Mouse (Mus musculus): ENCODE results near the gene Tmod1. TPM values are rescaled to one million over a fixed set of nuclear protein-coding genes. Genes with fewer than 3 reads are reported as not detected.

The Tmod1 gene
- polyA plus RNA-seq, 1 experiment from 2014 or later, result 5.2 TPM

DNA sequence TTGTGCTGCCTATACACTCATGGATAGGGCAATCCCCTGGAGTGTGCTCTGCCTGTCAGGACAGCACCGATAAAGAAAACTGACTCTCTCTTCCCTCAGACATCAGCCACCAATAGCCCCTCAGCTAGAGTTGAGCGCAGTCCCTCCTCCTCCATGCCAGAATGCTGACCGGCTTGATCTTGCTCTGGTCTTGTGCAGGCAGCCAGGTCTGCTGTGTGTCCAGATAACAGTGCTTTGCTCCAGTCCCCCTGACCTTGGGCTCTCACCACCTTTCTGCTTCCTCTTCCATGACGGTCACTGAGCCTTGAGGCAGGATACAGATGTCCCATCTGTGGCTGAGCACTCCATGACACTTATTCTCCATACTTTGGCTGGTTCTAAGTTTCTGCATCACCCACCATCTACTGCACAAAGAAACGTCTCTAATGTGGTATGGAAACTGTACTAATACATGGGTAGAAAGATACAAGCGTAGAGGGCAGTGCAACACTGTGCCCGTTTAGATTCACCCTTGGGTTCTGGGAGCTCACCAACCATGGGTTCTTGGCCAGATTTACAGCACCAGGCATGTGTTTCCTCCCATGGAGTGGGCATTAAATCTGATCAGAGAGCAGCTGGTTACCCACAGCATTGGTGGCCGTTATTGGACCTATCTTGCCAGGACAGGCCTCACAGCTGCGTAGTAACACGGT lies 63.5 kb downstream of the Tmod1 start:
- Histone ChIP-seq H3K4me1 (ENCODE audit: control insufficient read depth, insufficient read depth, low read length) (peaks cover 21% of the 10 kb centered on the region; the same call in 1 of the 2 replicates), H3K4me3 (ENCODE audit: low read length) (no peak overlapping the region), H3K27ac (ENCODE audit: low read depth, low read length) (no peak overlapping the region; the same call in 1 of the 2 replicates), H3K9me3 (ENCODE audit: control insufficient read depth, low read length) (peaks cover 2% of the 10 kb centered on the region; the same call in 1 of the 2 replicates), H3K9ac (ENCODE audit: low read depth, low read length) (no peak overlapping the region), H3K4me2 (replicated peaks; ENCODE audit: low read depth, low read length) (no peak overlapping the region), H3K36me3 (ENCODE audit: control insufficient read depth, insufficient read depth, low read length) (no peaks in the 10 kb centered on the region), H3K27me3 (ENCODE audit: control insufficient read depth, insufficient read depth, low read length) (no peaks in the 10 kb centered on the region)
- 87% methylated on average over 10 of the region's 10 CpGs for WGBS
- no peak for ATAC-seq (ENCODE audit: low FRiP score, low TSS enrichment)

DNA sequence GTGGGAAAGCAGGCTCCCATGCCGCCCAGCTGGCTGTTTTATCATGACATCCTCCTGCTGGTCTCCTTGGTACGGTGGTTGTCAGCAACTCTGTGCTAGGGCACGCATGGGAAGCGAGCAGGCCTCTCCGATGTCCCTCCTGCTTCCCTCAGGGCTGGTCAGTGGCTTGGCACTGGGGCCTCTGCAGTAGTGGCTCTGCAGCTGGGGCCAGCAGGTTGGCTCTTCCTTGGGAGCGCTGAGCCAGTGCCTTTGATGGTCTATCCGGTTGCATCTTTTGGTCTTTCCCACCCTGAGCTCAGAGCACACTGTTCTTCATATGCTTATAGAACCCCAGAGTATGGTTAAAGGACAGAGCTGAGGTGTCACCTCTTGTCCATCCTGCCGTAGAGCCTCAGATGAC lies 71.3 kb downstream of the Tmod1 start:
- Histone ChIP-seq H3K4me1 (ENCODE audit: control insufficient read depth, insufficient read depth, low read length) (no peaks in the 10 kb centered on the region), H3K27ac (ENCODE audit: low read depth, low read length) (no peak overlapping the region), H3K36me3 (ENCODE audit: control insufficient read depth, insufficient read depth, low read length) (peaks cover 18% of the 10 kb centered on the region; the same call in 1 of the 2 replicates), H3K9me3 (ENCODE audit: control insufficient read depth, low read length) (no peaks in the 10 kb centered on the region), H3K9ac (ENCODE audit: low read depth, low read length) (no peak overlapping the region), H3K27me3 (ENCODE audit: control insufficient read depth, insufficient read depth, low read length) (no peaks in the 10 kb centered on the region), H3K4me3 (ENCODE audit: low read length) (no peak overlapping the region), H3K4me2 (replicated peaks; ENCODE audit: low read depth, low read length) (no peak overlapping the region)
- 72% methylated on average over 8 of the region's 8 CpGs for WGBS
- no peak for ATAC-seq (ENCODE audit: low FRiP score, low TSS enrichment)

DNA sequence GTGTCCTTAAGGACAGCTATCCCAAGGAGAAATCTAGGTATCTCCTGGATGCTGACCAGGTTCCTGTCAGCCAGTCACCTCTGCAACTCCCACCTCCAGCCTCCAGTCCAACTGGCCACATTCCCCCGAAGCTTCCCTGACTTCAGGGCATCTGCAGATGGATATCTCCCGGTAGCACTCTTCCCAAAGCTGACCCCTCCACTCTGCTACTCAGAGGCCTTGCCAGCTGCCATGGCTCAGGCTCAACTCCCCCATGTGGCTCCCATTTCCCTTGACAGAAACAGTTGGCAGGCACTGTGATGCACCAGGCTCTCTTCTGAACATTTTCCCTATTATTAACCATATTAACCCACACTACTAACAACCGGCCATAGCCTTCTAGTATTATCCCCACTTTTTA lies 72.6 kb downstream of the Tmod1 start:
- H3K9me3 ChIP-seq (ENCODE audit: control insufficient read depth, low read length), result no peaks in the 10 kb centered on the region
- no peaks in the 10 kb centered on the region for H3K27me3 ChIP-seq (ENCODE audit: control insufficient read depth, insufficient read depth, low read length)
- peaks cover 30% of the 10 kb centered on the region for H3K36me3 ChIP-seq (ENCODE audit: control insufficient read depth, insufficient read depth, low read length)
- no peak overlapping the region for H3K27ac ChIP-seq (ENCODE audit: low read depth, low read length)
- no peaks in the 10 kb centered on the region for H3K4me1 ChIP-seq (ENCODE audit: control insufficient read depth, insufficient read depth, low read length)
- no peak for ATAC-seq (ENCODE audit: low FRiP score, low TSS enrichment)
- 43% methylated on average over 3 of the region's 3 CpGs for WGBS
- H3K4me2 ChIP-seq (replicated peaks; ENCODE audit: low read depth, low read length), result no peak overlapping the region
- no peak overlapping the region for H3K4me3 ChIP-seq (ENCODE audit: low read length)
- H3K9ac ChIP-seq (ENCODE audit: low read depth, low read length), result no peak overlapping the region

DNA sequence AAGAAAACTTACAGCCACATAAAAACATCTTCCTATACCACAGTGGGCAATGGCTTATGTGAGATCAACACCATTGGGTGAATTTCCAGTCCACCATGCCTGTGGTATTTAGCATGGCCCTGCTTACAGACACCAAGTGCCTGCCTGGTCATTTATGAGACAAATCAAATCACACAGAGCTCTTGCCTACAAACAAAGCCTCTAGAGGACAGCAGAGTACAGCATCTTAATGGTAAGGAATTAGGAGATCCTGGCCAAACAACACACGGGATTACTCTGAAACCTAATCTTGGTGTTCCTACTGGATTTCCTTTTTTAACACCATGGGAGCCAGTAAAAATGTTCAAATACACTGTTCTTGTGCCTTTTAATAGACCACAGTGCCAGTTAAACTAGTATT lies 76.6 kb downstream of the Tmod1 start:
- H3K9ac ChIP-seq (ENCODE audit: low read depth, low read length), result no peak overlapping the region
- H3K27me3 ChIP-seq (ENCODE audit: control insufficient read depth, insufficient read depth, low read length), result no peaks in the 10 kb centered on the region
- H3K4me1 ChIP-seq (ENCODE audit: control insufficient read depth, insufficient read depth, low read length), result no peaks in the 10 kb centered on the region
- no peak overlapping the region for H3K4me3 ChIP-seq (ENCODE audit: low read length)
- no peaks in the 10 kb centered on the region for H3K9me3 ChIP-seq (ENCODE audit: control insufficient read depth, low read length)
- H3K36me3 ChIP-seq (ENCODE audit: control insufficient read depth, insufficient read depth, low read length), result peaks cover 70% of the 10 kb centered on the region
- no peak overlapping the region for H3K4me2 ChIP-seq (replicated peaks; ENCODE audit: low read depth, low read length)
- no peak overlapping the region for H3K27ac ChIP-seq (ENCODE audit: low read depth, low read length)
- 45% methylated on average over 1 of the region's 1 CpGs for WGBS
- ATAC-seq (ENCODE audit: low FRiP score, low TSS enrichment), result no peak

DNA sequence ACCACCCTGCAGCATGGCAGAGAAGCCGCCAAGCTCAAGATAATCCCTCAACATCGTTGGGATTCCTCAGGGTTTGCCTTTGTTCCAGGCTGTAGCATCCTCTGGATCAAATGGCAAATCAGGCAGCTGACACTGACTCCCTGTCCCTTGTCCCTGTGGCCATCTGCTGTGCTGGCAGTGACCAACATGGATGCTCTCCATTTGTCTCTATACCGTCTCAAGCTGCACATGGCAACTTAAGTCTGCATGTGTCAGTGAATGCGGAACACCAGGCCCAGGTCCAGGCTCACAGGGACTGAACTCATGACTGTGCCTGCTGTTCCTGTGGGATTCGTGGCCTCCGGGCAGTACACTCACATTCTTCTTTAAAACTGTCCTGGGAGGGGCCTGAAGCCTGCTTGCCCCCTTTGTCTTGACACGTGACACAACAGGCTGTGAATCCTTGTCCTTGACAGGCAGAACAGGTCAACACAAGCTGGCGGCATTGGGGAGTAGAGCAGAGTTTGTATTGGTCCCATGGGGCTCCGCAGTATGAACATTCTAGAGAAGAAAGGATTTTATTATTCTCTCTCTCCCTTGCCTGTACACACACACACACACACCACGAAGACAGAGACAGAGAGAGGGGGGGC lies 77.9 kb downstream of the Tmod1 start:
- Histone ChIP-seq H3K27ac (ENCODE audit: low read depth, low read length) (no peak overlapping the region), H3K27me3 (ENCODE audit: control insufficient read depth, insufficient read depth, low read length) (no peaks in the 10 kb centered on the region), H3K9ac (ENCODE audit: low read depth, low read length) (no peak overlapping the region), H3K9me3 (ENCODE audit: control insufficient read depth, low read length) (no peaks in the 10 kb centered on the region), H3K4me3 (ENCODE audit: low read length) (no peak overlapping the region), H3K36me3 (ENCODE audit: control insufficient read depth, insufficient read depth, low read length) (peaks cover 83% of the 10 kb centered on the region), H3K4me2 (replicated peaks; ENCODE audit: low read depth, low read length) (no peak overlapping the region), H3K4me1 (ENCODE audit: control insufficient read depth, insufficient read depth, low read length) (no peaks in the 10 kb centered on the region)
- ATAC-seq (ENCODE audit: low FRiP score, low TSS enrichment), result no peak
- WGBS, result 69% methylated on average over 9 of the region's 10 CpGs

DNA sequence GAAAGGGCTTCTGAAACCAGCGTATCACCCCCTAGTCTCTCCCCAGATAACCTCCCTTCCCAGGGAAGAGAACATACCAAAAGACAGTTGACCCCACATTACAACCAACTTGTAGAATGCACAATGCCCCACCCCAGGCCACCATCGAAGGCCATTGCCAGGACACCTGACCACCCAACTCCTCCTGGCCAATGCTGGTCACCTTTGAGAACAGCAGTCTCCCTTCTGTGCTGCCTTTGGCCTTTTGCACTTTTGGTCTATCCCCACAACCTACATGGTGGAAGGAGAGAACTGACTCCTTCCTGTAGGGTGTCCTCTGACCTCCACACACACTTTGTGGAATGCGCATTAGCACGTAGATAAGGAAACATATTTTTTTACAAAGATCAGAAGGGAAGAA lies 78.8 kb downstream of the Tmod1 start:
- H3K4me3 ChIP-seq (ENCODE audit: low read length), result no peak overlapping the region
- no peaks in the 10 kb centered on the region for H3K9me3 ChIP-seq (ENCODE audit: control insufficient read depth, low read length)
- H3K27ac ChIP-seq (ENCODE audit: low read depth, low read length), result no peak overlapping the region
- no peak overlapping the region for H3K4me2 ChIP-seq (replicated peaks; ENCODE audit: low read depth, low read length)
- H3K9ac ChIP-seq (ENCODE audit: low read depth, low read length), result no peak overlapping the region
- H3K4me1 ChIP-seq (ENCODE audit: control insufficient read depth, insufficient read depth, low read length), result no peaks in the 10 kb centered on the region
- H3K36me3 ChIP-seq (ENCODE audit: control insufficient read depth, insufficient read depth, low read length), result peaks cover 92% of the 10 kb centered on the region
- H3K27me3 ChIP-seq (ENCODE audit: control insufficient read depth, insufficient read depth, low read length), result no peaks in the 10 kb centered on the region
- ATAC-seq (ENCODE audit: low FRiP score, low TSS enrichment), result no peak
- whole genome bisulfite sequencing, result 96% methylated on average over 4 of the region's 4 CpGs

DNA sequence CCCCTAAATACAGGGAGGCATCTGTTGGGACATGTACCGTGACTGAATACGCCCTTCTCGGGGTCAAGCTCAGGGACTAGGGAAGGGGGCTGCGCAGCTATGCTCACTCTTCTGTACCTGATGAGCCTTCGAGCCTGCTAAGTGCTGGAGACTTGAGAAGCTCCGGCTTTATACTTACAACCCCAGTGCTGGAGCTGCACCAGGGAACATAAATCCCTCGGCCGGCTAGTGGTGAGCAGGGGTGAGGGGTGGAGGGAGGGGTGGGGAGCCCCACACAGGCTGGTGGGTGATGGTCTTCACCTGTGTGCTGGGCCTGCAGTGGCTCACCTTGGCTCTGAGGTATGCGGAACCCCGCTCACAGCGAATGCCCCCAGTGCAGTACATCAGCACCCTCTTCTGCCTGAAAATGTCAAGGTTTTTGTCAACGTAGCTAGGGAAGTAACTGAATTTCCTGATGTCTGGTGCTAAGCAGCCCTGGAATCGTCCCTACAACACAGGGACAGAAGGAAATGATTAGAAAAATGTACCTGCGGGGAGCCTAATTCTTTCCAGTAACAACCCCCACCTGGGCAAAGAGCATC lies 80.9 kb downstream of the Tmod1 start:
- 73% methylated on average over 14 of the region's 14 CpGs for WGBS
- ATAC-seq (ENCODE audit: low FRiP score, low TSS enrichment), result 0 out of 2 replicates have a peak, but pooled peaks have one; percentile 41

DNA sequence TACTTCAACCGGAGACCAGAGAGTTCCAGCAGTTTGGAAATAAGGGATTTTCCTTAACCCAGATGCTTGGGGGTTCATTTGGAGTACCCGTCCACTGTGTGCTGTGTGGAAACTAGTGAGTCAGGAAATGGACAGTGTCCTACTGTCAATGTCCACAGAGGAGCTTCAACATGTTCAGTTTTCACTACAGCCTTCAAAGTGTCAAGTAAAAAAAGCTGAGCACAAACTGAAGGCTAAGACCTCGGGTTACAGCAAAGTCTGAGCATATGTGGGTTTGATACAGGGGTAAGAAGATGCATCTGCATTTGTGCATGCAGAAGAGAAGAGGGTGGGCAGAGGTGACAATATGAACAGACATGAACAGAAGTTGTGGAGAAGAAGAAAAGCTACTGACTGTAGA lies 82.0 kb downstream of the Tmod1 start:
- 88% methylated on average over 3 of the region's 3 CpGs for WGBS
- no peak overlapping the region for H3K4me3 ChIP-seq (ENCODE audit: low read length)

More for the DNA sequence above, 80.9 kb downstream of the Tmod1 start:
- no peaks in the 10 kb centered on the region for H3K4me1 ChIP-seq (ENCODE audit: control insufficient read depth, insufficient read depth, low read length)
- H3K27ac ChIP-seq (ENCODE audit: low read depth, low read length), result no peak overlapping the region
- H3K36me3 ChIP-seq (ENCODE audit: control insufficient read depth, insufficient read depth, low read length), result peaks cover 97% of the 10 kb centered on the region
- H3K4me3 ChIP-seq (ENCODE audit: low read length), result no peak overlapping the region
- H3K9ac ChIP-seq (ENCODE audit: low read depth, low read length), result no peak overlapping the region
- no peaks in the 10 kb centered on the region for H3K9me3 ChIP-seq (ENCODE audit: control insufficient read depth, low read length)
- no peak overlapping the region for H3K4me2 ChIP-seq (replicated peaks; ENCODE audit: low read depth, low read length)
- H3K27me3 ChIP-seq (ENCODE audit: control insufficient read depth, insufficient read depth, low read length), result no peaks in the 10 kb centered on the region

DNA sequence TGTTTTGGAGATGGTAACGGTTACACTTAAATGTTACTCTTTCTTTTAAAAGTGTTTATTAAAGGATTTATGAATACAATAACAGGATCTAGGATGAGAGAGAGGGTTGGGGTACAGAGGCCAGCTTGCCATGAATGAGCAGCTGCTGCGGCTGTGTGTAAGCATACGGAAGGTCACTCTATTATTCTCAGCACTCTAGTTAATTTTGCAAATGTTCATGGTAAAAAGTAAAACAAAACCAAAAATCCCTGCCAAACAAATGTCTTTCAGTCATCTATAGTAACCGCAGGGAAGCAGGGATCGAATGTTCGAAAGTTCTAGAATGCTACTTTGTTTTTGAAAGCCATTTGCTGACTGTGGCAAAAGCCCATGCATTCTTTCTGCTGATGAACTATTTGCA lies 84.6 kb downstream of the Tmod1 start:
- H3K36me3 ChIP-seq (ENCODE audit: control insufficient read depth, insufficient read depth, low read length), result peaks cover 85% of the 10 kb centered on the region
- H3K9me3 ChIP-seq (ENCODE audit: control insufficient read depth, low read length), result no peaks in the 10 kb centered on the region
- H3K4me1 ChIP-seq (ENCODE audit: control insufficient read depth, insufficient read depth, low read length), result no peaks in the 10 kb centered on the region; the same call in 1 of the 2 replicates
- no peak overlapping the region for H3K4me3 ChIP-seq (ENCODE audit: low read length)
- no peak for ATAC-seq (ENCODE audit: low FRiP score, low TSS enrichment)
- no peaks in the 10 kb centered on the region for H3K27me3 ChIP-seq (ENCODE audit: control insufficient read depth, insufficient read depth, low read length)
- WGBS, result 92% methylated on average over 6 of the region's 6 CpGs
- H3K9ac ChIP-seq (ENCODE audit: low read depth, low read length), result no peak overlapping the region
- no peak overlapping the region for H3K4me2 ChIP-seq (replicated peaks; ENCODE audit: low read depth, low read length)
- no peak overlapping the region for H3K27ac ChIP-seq (ENCODE audit: low read depth, low read length)

More for the DNA sequence above, 82.0 kb downstream of the Tmod1 start:
- Histone ChIP-seq H3K36me3 (ENCODE audit: control insufficient read depth, insufficient read depth, low read length) (peaks cover 97% of the 10 kb centered on the region), H3K4me1 (ENCODE audit: control insufficient read depth, insufficient read depth, low read length) (no peaks in the 10 kb centered on the region), H3K9me3 (ENCODE audit: control insufficient read depth, low read length) (no peaks in the 10 kb centered on the region), H3K4me2 (replicated peaks; ENCODE audit: low read depth, low read length) (no peak overlapping the region), H3K9ac (ENCODE audit: low read depth, low read length) (no peak overlapping the region), H3K27me3 (ENCODE audit: control insufficient read depth, insufficient read depth, low read length) (no peaks in the 10 kb centered on the region), H3K27ac (ENCODE audit: low read depth, low read length) (no peak overlapping the region)
- no peak for ATAC-seq (ENCODE audit: low FRiP score, low TSS enrichment)

Data from kidney, embryonic 14.5 days (tissue).